Mouse (Mus musculus): ENCODE results near the gene Nupr1l.
A peak's percentile ranks its signal among the peaks of the same experiment; 100 is the strongest.
"Not testable (repeated sequence)": the region's sequence is repeated elsewhere in the genome, so short reads cannot be mapped to it uniquely, and the experiment has no call there.

The Nupr1l gene

DNA sequence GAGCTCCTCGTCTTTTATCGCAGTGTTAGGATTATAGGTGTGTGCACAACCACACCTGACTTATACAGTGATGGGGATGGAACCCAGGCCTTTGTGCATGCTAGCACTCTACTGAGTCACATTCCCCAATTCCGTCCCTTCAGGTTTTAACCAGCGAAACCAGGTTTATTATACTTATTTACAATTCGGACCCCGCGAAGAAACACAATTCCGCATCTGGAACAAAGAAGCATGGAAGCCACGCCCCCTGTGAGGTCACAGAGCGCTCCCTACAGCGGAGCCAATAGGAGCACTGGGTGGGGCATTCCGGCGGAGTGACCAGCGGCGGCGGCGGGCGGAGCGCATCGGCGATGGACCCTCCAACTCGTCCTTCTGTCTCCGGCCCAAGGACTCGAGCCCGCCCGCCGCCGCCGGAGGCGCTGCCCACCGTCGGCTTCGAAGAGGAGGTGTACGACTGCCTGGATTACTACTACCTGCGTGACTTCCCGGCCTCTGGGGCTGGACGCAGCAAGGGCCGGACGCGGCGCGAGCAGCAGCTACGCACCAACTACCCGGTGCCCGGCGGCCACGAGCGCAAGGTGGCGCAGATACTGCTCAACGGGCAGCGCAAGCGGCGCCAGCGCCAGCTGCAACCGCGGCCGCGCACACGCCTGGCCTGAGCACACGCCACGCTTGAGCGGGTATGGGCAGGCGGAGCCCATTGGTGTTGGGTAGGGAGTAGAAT, at the start of gene Nupr1l:
Nupr1l (plus strand) TSS at position 299 of the 724 bp plus-strand sequence.
- peak; percentile 91 for DNase-seq

DNA sequence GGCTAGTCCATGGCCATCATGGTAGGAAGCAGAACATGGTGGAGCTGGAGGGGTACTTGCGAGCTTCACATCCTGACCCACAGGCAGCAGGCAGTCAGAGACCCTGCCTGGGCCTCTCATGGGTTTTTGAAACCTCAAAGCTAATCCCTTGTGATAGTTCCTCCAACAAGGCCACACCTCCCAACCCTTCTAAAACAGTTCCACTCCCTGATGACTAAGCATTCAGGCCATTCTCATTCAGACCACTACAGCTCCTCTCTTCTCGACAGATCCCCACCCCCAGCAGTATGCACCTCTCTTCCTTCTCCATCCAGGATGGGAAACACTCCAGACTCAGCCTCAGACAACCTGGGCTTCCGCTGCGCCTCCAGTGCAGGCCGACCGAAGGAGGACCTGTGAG, 46.0 kb upstream of the Nupr1l start:
- DNase-seq = no peak

DNA sequence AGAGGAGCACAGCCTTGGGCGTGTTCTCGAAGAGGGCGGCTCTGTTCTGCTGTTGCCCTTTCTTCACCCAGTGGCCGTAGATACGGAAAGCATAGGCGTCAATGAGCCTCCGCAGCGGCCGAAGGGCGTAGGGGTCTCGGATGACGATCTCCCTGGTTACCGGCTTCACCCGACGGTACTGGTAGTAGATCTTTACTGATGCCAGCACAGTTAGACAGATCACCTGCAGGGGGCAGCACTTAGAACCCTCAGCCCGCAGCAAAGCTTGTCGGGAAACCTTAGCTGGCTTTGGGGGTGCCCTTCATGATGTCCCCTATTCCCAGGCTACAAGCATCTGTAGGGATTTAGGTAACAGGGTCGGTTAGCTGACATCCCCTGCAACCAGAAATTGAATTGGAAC, 43.9 kb upstream of the Nupr1l start:
- DNase-seq = peak; percentile 53

DNA sequence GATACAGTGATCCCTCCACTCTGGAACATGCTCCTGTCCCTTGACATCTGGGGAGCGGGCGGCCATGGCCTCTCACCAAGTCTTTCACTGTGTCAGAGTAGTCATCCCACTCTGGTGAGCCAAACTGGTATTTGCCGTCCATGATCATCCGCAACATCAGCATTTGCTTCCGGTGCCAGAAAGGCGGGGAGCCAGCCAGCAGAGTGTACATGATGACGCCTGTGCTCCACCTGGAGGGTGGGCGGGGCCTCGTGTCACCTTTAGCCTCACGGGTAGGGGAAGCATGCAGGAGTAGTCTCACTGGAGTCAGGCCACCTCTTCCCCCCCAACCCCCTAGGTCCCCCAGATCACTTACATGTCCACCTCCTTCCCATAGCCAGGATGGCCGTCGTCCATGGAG, 42.5 kb upstream of the Nupr1l start:
- DNase-seq = no peak

DNA sequence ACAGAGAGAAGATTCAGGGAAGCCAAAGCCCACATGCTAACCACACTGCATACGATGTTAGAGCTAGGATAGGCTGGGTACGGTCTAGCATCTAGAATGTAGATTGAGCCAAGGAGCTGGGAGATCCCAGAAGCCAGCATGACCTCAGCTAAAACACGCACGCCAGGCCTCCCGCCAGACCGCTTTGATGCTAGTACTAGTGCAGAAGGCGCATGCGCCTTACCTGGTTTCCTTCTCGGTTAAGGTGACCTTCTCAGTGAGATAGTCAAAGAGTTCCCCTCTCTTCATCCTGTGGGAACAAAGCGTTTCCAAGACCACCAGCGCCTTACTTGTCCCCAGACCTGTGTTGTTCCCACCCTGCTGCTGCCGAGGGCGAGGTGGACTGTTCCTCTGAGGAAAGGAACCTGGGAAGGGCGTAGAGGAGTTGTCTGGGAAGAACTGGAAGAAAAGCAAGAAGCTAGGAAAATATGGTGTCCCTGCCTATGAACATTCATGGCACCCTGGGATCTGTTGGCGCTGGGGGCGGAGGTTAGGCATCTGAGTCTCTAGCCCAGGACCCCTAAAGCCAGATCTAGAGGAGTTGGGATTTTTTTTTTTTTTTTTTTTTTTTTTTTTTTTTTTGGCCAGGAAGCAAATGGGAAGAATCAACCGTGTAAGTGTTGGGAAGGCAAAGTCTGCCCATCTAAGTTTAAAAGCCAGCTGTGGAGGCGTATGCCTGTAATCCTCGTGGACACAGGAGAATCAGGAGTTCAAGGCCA, 38.9 kb upstream of the Nupr1l start:
- DNase-seq = no peak

DNA sequence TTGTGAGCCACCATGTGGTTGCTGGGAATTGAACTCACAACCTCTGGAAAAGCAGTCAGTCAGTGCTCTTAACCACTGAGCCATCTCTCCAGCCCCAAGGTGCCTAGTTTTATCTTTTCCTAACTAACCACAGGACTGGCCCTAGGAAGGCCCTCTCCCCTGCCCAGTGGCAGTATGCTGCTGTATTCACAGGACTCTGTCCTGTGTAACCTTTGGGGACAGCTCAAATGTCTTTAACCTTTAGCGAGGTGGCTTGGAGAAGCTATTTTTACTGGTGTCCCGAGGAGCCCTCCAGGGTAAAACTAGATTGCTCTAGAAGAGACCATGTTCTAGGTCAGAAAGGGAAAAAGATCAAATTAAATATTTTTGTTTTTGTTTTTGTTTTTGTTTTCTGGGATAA, 37.1 kb upstream of the Nupr1l start:
- no peak for DNase-seq

DNA sequence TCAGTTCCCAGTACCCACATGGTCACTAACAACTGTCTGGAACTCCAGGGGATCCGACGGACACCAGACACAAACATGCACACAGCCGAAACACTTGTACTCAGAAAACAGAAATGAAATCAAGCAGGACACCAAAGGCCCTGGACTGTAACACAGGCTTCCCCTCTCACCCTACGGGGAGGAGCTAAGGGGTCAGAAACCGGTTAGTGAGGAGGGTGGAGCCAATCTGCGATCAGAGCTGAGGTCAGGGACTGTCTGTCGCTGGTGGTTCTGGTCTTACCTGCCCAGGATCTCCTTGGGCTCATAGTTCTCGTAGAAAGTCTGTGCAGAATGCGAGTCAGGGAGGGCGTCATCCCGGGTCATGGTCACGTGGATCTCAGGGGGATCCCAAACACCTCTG, 34.4 kb upstream of the Nupr1l start:
- no peak for DNase-seq

DNA sequence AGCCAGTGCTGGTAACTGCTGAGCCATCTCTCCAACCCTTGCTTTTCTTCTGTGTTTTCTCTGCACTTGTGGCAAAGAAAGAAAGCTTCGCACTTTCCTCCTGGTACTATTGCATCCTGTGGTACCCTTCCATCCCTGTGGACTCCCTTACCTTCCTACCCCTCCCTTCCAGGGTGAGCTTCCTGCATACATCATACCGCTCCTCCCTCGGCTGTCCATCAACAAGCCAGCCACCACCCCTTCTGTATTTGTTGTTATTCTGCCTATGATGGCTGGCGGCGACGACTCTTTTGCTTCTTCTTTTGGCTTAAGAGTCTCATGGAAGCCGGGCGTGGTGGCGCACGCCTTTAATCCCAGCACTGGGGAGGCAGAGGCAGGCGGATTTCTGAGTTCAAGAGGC, 33.2 kb upstream of the Nupr1l start:
- DNase-seq = no peak

DNA sequence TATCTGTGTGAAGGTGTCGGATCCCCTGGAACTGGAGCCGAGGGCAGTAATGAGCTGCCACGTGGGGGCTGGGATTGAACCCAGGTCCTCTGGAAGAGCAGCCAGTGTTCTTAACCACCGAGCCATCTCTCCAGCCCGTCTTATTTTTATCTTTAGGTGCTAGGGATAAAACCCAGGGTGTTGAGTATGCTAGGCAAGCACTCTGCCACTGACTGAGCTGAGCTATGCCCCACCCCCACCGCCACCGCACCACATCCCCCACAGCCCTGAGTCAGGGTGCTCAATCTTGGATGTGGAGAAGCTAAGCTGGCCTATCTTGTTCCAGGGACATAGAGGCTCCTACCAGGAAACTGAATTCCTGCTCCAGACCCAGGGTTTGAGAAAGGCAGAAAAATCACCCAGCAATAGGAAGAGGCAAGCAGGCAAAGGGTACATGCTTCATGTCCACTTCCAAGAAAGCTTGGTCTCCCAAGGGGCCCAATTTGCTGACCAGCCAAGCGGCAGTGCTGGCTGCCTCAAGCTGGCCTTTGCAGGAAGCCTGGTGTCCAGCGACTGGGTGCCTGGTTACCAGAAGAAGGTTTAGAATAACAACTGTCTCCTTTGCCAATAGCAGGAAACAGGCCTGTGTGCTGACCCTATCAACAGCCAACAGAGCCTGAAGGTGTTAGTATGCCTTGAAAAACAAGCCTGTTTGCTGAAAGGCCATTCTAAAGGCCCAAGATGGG, 30.4 kb upstream of the Nupr1l start:
- no peak for DNase-seq

DNA sequence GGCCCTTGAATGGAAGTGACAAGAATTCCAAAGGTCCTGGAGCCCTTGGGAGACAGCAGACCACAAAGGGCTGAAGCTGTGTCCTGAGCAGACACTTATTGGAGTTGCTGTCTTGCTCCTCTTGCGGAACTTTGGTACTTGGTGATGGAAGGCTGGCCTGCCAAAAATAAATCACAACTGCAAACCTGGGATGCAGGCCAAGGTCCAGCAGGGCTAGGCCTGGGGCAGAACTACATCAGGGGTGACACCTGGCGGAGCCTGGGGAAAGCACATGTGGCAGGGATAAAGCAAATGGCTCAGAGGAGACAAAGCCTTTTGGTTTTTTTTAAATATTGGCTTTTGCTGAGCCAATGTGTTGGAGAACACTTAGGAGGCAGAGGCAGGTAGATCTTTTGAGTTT, 29.4 kb upstream of the Nupr1l start:
- DNase-seq = peak; percentile 91

DNA sequence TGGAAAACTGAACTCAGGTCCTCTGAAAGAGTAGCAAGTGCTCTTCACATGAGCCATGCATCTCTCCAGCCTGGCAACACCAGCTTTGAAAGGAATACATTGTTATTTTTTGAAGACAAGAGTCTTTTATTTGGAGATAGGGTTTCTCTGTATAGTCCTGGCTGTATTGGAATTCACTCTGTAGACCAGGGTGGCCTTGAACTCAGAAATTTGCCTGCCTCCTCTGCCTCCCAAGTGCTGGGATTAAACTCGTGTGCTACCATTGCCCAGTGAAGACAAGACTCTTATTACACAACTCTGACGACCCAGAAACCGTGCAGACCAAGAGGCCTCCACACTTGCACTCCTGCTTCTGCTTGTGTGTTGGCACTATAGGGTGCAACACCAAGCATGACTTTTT, 28.5 kb upstream of the Nupr1l start:
- no peak for DNase-seq

DNA sequence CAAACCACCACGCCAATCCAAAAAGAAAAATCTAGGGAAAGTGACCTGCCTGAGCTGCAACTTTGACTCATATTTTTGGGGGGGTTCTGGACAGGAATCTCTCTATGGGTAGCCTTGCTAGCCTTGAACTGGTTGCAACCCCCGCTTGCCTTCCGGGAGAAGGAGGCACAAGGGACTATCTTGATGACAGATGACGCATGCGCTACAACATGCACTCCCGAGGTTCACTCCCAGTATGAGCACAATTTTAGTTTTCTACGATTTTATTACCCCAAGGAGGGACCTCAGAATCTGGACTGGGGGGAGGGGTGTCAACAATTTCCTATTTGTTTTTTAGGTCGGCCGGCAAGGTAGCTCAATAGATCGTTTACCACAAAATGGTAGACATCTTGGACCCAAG, 22.1 kb upstream of the Nupr1l start:
- no peak for DNase-seq

DNA sequence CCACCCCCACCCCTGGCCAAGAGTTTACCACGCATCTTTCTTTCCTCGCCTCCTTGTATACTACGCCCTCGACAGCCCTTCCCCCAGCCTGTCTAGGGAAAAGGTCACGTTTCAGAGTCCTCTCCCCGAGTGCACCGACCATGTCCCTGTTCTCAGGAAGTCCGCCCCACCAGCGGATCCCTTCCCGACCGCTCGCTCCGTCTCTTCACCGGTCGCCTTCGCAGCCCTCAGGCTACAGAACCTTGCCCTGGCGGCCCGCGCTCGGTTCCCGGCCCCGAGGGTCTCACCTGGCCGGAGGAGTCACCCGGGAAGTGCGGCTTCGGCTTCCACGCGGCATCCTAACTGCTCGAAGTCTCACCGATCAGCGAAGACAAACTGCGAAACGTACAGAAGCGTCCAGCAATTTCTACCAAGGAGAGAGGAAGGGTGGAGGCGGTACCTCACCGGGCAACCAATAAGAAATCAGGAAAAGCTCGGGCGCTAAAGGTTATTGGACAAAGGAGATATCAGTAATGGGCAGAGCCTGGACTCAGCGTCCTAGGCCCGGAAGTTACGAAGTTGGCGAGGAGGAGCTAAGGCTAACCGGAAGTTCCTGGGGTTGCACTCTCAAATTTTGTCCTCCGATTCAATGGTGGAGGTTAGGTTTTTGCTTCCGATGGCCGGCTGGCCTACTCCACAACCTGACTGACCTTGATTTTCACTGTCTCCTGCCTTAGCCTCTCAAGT, 21.3 kb upstream of the Nupr1l start, which contains the start of gene Chchd2:
Chchd2 (minus strand) TSS at position 560 of the 726 bp plus-strand sequence.
- peak; percentile 99 for DNase-seq

DNA sequence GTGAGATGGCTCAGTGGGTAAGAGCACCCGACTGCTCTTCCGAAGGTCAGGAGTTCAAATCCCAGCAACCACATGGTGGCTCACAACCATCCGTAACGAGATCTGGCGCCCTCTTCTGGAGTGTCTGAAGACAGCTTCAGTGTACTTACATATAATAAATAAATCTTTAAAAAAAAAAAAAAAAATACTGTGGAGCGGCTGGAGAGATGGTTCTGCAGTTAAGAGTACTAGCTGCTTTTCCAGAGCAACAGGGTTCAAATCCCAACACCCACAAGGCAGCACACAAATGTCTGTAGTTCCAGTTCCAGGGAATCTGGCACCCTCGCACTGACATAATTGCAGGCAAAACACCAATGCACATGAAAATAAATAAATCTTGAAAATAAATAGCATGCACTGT, 17.9 kb upstream of the Nupr1l start:
- not testable (repeated sequence) for DNase-seq

DNA sequence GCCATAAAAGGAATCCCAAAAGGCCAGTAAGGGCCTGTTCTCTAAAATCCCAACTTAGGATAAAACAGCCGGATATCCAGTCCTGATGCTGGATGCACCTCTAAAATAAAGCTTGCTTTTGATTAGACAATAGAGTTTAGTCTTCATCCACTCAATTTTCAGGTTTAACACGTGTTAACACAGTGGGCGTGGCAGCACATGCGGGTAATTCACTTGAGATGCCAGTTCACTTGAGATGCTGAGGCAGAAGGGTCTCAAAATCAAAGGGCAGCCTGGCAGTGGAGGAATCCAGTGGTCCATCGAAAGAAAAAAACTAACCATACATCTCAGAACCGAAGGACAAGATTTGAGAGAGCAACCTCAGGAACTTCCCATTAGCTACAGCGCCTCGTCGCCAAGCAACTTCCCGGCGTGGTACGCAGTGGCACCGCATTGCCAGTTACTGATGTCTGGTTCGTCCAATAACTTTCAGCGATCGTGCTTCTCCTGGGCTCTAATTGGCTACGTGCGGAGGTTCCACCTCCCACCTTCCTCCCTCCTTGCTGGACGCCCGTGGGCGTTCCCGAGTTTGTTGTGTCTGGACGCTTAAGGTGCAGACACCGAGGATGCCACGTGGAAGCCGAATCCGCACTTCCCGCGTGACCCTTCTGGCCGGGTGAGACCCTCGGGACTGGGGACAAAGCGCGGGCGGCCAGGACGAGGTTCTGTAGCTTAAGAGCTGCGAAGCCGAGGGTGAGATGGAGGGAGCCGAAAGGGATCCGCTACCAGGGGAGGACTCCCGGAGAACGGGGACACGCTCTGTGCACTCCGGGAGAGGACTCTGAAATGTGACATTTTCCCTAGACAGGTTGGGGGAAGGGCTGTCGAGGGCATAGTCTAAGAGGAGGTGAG, 12.9 kb upstream of the Nupr1l start, which contains the start of gene Zbed5:
Zbed5 (plus strand) TSS at position 526 of the 891 bp plus-strand sequence.
- DNase-seq = peak; percentile 94

DNA sequence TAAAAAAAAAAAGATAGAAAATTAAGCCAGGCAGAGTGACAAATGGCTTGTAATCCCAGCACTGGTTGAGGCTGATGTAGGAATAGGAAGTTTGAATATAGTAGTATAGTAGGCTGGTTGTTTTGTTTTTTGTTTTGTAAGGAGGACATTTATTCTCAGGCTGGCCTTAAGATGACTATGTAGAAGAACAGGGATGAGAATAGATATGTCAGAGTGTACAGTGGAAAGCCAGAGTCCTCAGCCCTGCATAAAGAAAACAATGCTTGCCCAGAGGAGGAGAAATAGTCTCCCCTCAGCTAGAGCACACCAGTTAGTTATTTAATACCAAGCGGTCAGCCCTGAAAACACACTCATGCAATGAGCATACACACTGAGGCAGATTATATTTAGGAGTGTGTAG, 9.9 kb upstream of the Nupr1l start, which contains the start of gene Phkg1:
Phkg1 (minus strand) TSS at position 101 of the 400 bp plus-strand sequence.
- no peak for DNase-seq

DNA sequence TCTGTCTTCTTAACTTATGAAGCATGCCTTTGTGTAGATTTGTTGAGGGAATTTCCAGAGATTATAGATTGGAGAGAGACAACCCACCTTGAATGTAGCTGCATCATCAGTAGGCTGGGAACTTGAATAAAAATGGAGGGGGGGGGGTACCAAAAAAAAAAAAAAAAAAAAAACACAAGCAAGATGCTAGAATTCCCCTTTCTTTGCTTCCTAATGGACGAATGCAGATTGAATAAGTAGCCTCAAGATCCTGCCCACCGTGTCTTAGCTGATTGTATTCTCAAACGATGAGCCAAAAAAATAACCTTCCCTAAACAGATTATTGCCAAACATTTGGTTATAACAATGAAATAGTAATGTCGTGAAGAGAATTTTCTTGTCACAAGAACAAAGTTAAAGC, 565 bp upstream of the Nupr1l start:
- DNase-seq = no peak

DNA sequence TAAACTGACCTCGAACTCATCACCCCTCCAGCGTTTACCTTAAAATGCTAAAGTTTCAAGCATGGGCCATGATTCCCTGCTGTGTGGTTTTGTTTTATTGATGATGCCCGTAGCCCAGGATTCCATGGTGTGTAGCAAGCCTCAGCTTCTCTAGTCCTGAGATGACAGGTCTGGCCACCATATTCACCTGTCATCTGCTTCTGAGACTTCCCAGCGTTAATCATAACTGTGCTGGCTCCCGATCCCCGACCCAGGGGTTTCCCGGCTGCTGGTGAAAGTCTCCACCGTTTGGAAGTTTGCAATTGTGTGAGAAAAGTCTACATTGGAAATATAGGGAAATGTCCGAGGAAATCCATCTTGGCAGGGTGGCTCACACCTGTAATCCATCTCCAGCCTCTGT, 807 bp downstream of the Nupr1l start:
- DNase-seq = no peak

DNA sequence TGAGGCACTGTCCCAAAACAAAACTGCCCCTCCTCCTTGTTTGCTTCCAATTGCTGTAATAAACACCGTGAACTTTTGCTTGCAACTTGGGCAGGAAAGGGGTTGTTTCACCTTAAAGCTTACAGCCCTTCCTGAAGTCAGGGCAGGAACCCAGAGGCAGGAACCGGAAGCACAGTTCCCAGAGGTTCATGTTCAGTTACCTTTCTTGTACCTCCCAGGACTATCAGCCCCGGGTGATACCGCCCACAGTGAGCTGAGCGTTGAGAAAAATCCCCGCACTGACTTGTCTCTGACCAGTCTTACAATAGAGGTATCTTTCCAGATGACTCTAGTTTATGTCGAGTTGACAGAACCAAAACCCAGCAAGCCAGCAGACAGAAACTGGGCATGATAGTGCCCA, 1.3 kb downstream of the Nupr1l start:
- no peak for DNase-seq

DNA sequence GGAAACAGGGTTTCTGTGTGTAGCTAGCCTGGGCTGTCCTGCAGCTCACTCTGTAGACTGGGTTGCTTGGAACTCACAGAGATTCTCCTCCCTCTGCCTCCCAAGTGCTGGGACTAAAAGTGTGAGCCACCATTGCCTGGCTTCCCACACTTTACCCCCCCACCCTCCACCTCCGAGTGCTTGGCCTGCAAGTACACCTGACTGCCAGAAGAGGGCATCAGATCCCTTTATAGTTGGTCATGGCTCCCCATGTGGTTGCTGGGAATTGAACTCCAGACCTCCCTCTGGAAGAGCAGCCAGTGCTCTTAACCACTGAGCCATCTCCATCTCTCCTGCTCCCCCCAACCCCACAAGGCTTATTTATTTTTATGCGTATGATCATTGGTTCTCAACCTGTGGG, 5.7 kb downstream of the Nupr1l start:
- peak; percentile 49 for DNase-seq

DNA sequence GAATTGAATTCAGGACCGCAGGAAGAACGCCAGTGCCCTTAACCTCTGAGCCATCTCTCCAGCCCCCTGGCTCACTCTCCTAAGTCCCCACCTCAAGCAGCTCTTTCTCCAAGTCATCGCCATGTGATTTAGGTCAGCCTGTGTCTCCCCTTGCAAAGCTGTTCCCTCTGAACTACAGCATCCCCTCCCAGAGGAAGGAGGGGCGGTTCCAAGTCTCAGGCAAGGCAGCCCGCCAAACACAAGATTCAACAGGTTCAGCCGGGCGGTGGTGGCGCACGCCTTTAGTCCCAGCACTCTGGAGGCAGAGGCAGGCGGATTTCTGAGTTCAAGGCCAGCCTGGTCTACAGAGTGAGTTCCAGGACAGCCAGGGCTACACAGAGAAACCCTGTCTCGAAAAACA, 7.2 kb downstream of the Nupr1l start:
- not testable (repeated sequence) for DNase-seq

Measured in kidney, adult 9 months (tissue).